Mouse (Mus musculus): ENCODE measurements around the gene Cnga1. TPM values are rescaled to one million over a fixed set of nuclear protein-coding genes. Genes with fewer than 3 reads are reported as not detected.
A peak's percentile ranks its signal among the peaks of the same experiment; 100 is the strongest.

Gene Cnga1
- total and polyA plus RNA-seq, 2 experiments from 2014 or later = 0.06 TPM; not detected in 1

DNA sequence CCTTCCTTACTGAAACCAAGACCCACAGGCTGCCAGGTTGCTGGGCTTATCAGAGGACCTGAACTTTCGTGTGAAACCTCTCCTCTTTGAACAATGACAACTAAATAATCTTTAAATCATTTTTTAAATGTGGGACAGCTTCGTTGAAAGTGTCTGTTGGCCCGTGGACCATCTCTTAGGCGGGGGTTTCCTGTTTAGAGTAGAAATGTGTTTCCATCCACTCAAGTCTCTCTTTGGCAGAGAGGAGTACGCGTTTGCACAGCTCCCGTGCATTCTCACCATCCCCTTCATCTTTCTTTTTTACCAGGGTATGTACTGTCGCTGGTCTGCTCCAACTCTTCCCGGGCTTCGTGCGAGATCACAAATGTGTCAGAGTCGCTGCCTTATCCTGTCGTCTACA is 14.3 kb upstream of the Cnga1 start:
- no peak for TF ChIP-seq CTCF (IDR thresholded peaks at IDR 0.05)
- no peak overlapping the region for H3K27ac ChIP-seq (ENCODE audit: low read depth, low read length)
- ATAC-seq (ENCODE audit: low FRiP score) (no peak), DNase-seq (ENCODE audit: low spot score) (no peak)
- no peaks in the 10 kb centered on the region for H3K27me3 ChIP-seq (ENCODE audit: insufficient read depth, low read length)
- WGBS = 93% methylated on average over 13 of the region's 13 CpGs
- no peaks in the 10 kb centered on the region for H3K4me1 ChIP-seq (ENCODE audit: insufficient read depth, low read length)
- H3K36me3 ChIP-seq (ENCODE audit: insufficient read depth, low read length) = no peaks in the 10 kb centered on the region
- H3K9me3 ChIP-seq (ENCODE audit: low read length) = no peaks in the 10 kb centered on the region
- H3K4me3 ChIP-seq (ENCODE audit: low read depth, low read length) = no peak overlapping the region
- no peak overlapping the region for H3K9ac ChIP-seq (replicated peaks; ENCODE audit: low read length, poor library complexity, severe bottlenecking)
- H3K4me2 ChIP-seq (ENCODE audit: low read depth, low read length, poor library complexity, severe bottlenecking) = no peak overlapping the region

DNA sequence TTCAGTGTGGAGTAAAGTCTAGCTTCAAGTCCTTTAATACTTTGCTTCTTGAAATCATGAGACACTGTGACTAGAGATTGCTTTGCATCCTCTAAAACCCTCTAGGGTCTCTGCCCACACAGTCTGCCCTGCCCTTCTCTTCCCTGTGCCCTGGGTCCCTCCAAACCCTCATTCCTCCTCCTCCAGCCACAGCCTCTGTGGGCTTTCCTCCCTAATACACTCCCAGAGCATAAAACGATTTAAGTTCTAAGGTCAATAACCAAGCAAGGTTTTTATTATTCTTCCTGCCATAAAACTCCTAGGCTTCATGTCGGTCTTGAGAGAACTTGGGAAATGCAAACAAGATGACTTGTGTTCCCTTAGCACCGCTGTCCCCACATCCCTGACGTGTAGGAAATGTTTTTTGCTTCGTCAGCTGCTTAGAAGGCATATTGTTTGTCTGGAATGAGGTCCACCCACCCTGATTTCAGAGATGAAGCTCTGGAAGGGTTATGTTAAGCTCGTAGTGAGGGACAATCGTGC is 12.3 kb upstream of the Cnga1 start:
- Histone ChIP-seq H3K9me3 (ENCODE audit: low read length) (no peaks in the 10 kb centered on the region), H3K4me3 (ENCODE audit: low read depth, low read length) (no peak overlapping the region), H3K27me3 (ENCODE audit: insufficient read depth, low read length) (no peaks in the 10 kb centered on the region), H3K4me1 (ENCODE audit: insufficient read depth, low read length) (no peaks in the 10 kb centered on the region), H3K27ac (ENCODE audit: low read depth, low read length) (no peak overlapping the region), H3K9ac (replicated peaks; ENCODE audit: low read length, poor library complexity, severe bottlenecking) (no peak overlapping the region), H3K36me3 (ENCODE audit: insufficient read depth, low read length) (no peaks in the 10 kb centered on the region), H3K4me2 (ENCODE audit: low read depth, low read length, poor library complexity, severe bottlenecking) (no peak overlapping the region)
- DNase-seq (ENCODE audit: low spot score) = no peak
- TF ChIP-seq CTCF (IDR thresholded peaks at IDR 0.05) = no peak
- WGBS = 75% methylated on average over 7 of the region's 7 CpGs
- ATAC-seq (ENCODE audit: low FRiP score) = no peak

DNA sequence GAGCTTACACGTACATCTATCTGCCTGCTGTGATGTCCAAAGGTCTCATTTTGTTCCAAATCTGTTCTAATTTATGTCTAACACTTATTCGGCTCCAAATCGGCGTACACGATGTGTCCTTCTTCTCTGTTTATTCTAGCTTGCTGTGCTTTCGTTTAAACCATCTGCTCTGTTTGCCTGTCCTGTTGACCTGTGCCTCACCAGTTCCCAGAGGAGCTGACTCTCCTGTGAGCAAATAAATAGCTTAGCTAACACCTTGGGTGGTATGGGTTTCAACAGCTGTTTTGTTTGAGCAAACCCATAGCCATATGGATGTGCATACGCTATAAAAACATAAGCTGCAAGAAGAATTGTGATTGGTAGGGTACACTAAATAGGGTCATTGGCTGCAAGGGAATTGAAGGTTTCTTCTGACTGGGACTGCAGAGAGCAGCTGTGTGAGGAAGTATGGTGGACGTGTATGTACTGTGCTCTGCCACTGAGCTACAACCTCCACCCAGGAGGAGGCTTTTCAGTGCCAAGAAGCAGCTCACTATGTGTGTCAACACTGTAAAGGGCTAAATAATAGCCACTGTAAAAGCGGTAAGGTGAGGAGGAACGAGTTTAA is 9.1 kb upstream of the Cnga1 start:
- H3K27ac ChIP-seq (ENCODE audit: low read depth, low read length) = no peak overlapping the region
- WGBS = 73% methylated on average over 10 of the region's 10 CpGs
- no peak for TF ChIP-seq CTCF (IDR thresholded peaks at IDR 0.05)
- H3K36me3 ChIP-seq (ENCODE audit: insufficient read depth, low read length) = no peaks in the 10 kb centered on the region
- no peaks in the 10 kb centered on the region for H3K4me1 ChIP-seq (ENCODE audit: insufficient read depth, low read length)
- no peak overlapping the region for H3K9ac ChIP-seq (replicated peaks; ENCODE audit: low read length, poor library complexity, severe bottlenecking)
- H3K27me3 ChIP-seq (ENCODE audit: insufficient read depth, low read length) = 0 out of 2 replicates have a peak, but pooled peaks cover under 1% of the 10 kb centered on the region
- no peak overlapping the region for H3K4me3 ChIP-seq (ENCODE audit: low read depth, low read length)
- ATAC-seq (ENCODE audit: low FRiP score) = no peak
- H3K9me3 ChIP-seq (ENCODE audit: low read length) = no peaks in the 10 kb centered on the region
- no peak overlapping the region for H3K4me2 ChIP-seq (ENCODE audit: low read depth, low read length, poor library complexity, severe bottlenecking)
- DNase-seq (ENCODE audit: low spot score) = no peak

DNA sequence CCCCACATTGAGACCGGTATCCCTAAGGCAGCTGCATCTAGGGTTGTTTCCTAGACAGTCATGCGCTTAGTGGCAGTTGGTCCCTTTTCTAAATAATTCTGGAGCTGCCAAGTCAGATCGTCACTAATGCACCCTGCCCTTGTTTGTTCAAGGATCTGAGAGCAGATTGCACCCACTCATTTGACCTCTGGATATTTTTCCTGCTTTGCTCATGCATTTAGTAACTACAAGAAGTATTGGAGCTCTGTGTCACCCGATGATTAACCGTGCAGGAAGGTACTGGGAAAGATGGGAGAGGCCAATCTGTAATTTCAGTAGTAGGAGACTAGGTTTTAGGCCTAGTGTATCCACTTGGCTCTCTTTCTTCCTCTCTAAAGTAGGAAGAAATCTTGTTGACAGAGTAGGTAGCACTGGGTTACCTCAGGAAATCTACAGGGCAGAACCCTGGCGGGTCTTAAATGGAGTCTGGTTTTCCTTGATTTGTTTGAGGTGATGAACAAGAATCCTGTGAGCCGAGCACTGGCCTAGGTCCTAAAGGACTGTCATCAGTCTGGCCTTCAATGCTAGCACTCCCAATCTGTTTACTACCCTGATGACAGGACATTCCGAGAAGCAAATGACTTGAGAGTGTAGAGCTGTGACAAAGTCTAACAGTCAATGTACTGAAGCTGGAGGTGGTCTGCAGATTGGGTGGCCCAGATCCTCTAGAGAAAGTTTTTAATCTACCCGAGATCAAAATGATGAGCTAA is 5.1 kb upstream of the Cnga1 start:
- H3K36me3 ChIP-seq (ENCODE audit: insufficient read depth, low read length) = no peaks in the 10 kb centered on the region
- H3K27ac ChIP-seq (ENCODE audit: low read depth, low read length) = no peak overlapping the region
- no peaks in the 10 kb centered on the region for H3K4me1 ChIP-seq (ENCODE audit: insufficient read depth, low read length)
- no peak overlapping the region for H3K4me2 ChIP-seq (ENCODE audit: low read depth, low read length, poor library complexity, severe bottlenecking)
- no peak for ATAC-seq (ENCODE audit: low FRiP score)
- WGBS = 87% methylated on average over 9 of the region's 9 CpGs
- no peak for TF ChIP-seq CTCF (IDR thresholded peaks at IDR 0.05)
- no peak overlapping the region for H3K9ac ChIP-seq (replicated peaks; ENCODE audit: low read length, poor library complexity, severe bottlenecking)
- H3K4me3 ChIP-seq (ENCODE audit: low read depth, low read length) = no peak overlapping the region
- DNase-seq (ENCODE audit: low spot score) = no peak
- H3K9me3 ChIP-seq (ENCODE audit: low read length) = no peaks in the 10 kb centered on the region
- H3K27me3 ChIP-seq (ENCODE audit: insufficient read depth, low read length) = peaks cover 13% of the 10 kb centered on the region; the same call in 1 of the 2 replicates

DNA sequence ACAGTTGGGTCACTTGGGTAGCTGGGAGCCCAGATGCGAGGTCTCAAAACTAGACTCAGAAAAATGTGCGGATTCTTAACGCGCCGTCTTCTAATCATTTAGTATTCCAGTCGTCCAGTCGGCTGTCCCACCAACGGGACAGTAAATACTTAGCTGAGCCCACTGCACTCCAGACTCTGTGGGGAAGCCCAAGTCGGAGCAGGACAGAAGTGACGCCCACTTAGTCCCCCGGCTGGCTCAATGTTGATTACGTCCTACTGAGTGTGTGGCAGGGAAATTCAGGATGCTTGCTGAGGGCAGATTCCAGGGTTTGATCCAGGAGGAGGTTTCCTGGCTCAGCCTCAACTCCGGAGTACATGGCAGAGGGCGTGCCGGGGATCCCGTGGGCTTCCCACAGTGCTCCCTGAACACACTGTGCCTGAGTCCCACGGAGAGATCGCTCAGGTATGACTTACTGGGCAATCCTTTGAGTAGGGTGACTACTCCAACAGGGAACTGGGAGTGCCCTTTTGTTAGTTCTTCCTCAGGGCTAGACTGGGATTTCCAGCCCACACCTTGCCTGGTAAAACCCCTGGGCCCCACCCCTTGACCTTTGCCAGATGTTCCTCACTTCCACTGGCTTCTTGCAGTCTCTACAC is 4.0 kb upstream of the Cnga1 start:
- WGBS = 10% methylated on average over 18 of the region's 18 CpGs
- Histone ChIP-seq H3K9ac (replicated peaks; ENCODE audit: low read length, poor library complexity, severe bottlenecking) (peak overlapping the region; percentile 46; the same call in 1 of the 2 replicates), H3K4me2 (ENCODE audit: low read depth, low read length, poor library complexity, severe bottlenecking) (peak overlapping the region; percentile 84), H3K4me1 (ENCODE audit: insufficient read depth, low read length) (no peaks in the 10 kb centered on the region), H3K27ac (ENCODE audit: low read depth, low read length) (no peak overlapping the region), H3K9me3 (ENCODE audit: low read length) (no peaks in the 10 kb centered on the region), H3K36me3 (ENCODE audit: insufficient read depth, low read length) (no peaks in the 10 kb centered on the region), H3K27me3 (ENCODE audit: insufficient read depth, low read length) (peaks cover 13% of the 10 kb centered on the region; the same call in 1 of the 2 replicates), H3K4me3 (ENCODE audit: low read depth, low read length) (peak overlapping the region; percentile 45)
- ATAC-seq (ENCODE audit: low FRiP score) (no peak), DNase-seq (ENCODE audit: low spot score) (no peak)
- no peak for TF ChIP-seq CTCF (IDR thresholded peaks at IDR 0.05)
